Mouse (Mus musculus): Measurements from ENCODE around the gene Sept1. TPM values are rescaled to one million over a fixed set of nuclear protein-coding genes. Genes with fewer than 3 reads are reported as not detected.
"Not testable (repeated sequence)": the region's sequence is repeated elsewhere in the genome, so short reads cannot be mapped to it uniquely, and the experiment has no call there.

Gene Sept1
- total RNA-seq, 2 experiments from 2014 or later, result 7.4 to 7.6 TPM

DNA sequence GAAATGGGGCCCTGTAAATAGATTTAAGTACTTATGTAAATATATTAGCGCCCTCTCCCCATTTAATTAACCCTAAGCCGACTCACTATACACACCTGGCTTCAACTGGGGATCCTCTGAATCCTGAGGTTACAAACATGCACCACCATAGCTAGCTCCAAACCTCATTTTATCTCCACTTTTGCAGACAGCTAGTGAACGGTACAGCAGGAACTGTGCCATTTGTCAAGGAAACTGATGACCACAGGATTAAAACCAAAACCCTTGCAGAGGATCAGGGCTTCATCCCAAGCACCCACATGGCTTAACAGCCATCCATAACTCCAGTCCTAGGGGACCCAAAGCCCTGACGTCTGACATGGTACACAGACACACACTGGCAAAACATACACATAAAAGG is 22.1 kb upstream of the Sept1 start:
- no peak for DNase-seq (ENCODE audit: low spot score in 2 of 2)

DNA sequence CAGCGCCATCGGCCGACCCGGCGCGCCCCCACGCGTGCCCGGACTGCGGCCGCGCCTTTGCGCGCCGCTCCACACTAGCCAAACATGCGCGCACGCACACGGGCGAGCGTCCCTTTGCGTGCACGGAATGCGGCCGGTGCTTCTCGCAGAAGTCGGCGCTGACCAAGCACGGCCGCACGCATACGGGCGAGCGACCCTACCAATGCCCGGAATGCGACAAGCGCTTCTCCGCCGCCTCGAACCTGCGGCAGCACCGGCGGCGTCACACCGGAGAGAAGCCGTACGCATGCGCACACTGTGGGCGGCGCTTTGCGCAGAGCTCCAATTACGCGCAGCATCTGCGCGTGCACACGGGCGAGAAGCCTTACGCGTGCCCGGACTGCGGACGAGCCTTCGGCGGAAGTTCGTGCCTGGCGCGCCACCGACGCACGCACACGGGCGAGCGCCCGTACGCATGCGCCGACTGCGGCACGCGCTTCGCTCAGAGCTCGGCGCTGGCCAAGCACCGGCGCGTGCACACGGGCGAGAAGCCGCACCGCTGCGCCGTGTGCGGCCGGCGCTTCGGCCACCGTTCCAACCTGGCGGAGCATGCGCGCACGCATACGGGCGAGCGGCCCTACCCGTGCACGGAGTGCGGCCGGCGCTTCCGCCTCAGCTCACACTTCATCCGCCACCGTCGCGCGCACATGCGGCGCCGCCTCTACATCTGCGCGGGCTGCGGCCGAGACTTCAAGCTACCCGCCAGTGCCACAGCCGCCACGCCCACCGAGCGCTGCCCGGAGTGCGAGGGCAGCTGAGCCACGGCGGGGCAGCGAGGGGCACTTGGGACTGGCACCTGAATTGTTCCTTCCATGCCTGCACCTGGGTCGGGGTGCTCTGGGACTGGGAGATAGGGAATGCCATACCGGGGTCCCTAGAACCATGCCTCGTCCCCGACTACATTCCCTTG is 21.2 kb upstream of the Sept1 start:
- peak; percentile 89 to 96 for DNase-seq (ENCODE audit: low spot score in 2 of 2)

DNA sequence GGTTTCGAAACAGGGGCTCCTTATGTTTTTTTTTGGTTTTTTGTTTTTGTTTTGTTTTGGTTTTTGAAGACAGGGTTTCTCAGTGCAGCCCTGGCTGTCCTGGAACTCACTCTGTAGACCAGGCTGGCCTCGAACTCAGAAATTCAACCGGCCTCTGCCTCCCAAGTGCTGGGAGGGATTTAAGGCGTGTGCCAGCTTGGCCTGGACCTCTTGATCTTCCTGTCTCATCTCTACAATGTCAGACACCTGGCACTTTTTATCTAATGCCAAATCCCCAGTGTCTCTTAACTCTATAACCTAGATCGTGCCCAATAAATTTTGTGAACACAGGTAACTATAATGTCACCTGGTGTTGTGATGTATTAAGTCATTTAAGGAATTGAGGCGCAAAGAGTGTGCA is 20.4 kb upstream of the Sept1 start:
- no peak for DNase-seq (ENCODE audit: low spot score in 2 of 2)

DNA sequence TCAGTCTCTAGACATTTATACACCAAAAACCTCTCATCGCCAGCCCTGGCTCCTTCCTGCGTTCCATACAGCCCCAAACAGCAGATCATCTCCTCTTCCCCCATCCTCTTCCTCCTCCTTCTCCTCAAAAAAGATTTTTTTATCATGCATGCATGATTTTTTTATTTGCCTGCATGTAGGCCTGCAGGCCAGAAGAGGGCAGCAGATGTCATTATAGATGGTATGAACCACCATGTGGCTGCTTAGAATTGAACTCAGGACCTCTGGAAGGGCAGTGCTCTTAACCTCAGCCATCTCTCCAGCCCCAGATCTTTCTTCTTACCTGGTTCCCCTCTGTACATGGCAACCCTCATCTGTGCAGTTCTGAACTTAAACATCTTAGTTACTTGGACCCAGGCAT is 19.5 kb upstream of the Sept1 start:
- DNase-seq (ENCODE audit: low spot score in 2 of 2), result no peak

DNA sequence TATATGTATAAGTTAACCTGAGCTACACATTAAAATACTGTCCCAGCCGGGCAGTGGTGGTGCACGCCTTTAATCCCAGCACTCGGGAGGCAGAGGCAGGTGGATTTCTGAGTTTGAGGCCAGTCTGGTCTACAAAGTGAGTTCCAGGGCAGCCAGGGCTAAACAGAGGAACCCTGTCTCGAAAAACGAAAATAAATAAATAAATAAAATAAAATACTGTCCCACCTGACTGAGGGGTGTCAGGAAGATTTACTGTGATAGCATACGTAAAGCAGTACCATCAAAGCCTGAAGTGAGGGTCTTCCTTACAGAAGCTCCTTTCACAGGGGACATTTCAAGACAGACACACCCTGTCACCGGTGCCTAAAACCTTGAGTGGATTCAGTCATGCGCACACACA is 17.6 kb upstream of the Sept1 start:
- not testable (repeated sequence) for DNase-seq (ENCODE audit: low spot score in 2 of 2)

DNA sequence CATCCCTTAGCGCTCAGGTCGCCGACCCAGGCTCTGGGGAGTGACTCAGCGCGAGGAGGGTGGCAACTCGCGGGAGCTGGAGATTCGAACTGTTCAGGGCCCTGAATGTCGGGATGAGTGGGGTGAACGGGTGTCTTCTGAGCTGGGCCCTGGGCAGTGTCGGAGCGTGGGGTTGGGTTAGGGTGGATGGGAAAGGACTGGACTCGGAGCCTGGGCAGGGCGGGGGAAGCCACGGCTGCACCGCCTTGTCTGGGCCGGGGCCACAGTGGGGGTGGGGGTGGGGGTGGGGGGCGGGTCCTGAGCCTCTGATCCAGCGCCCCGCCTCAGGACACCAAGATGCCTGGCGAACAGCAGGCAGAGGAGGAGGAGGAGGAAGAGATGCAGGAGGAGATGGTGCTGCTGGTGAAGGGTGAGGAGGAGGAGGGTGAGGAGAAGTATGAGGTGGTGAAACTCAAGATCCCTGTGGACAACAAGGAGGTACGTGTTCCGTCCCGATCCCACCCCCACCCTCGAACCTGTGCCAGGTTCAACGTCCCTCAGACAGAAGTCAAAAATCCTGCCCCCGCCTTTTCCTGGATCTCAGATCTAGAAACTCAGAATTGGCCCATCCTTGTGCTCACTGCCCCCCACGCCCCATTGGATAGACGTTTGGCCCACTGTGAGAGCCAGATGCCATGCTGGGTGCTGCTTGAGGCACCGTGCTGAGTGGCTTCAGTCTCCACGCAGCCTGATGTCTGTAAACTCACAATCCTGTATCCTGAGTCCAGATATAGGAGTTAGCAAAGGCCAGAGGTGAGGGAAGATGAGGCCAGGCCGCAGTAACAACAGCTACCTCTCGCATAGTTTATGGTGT is 12.0 kb upstream of the Sept1 start:
- peak; percentile 59 to 71 for DNase-seq (ENCODE audit: low spot score in 2 of 2)

DNA sequence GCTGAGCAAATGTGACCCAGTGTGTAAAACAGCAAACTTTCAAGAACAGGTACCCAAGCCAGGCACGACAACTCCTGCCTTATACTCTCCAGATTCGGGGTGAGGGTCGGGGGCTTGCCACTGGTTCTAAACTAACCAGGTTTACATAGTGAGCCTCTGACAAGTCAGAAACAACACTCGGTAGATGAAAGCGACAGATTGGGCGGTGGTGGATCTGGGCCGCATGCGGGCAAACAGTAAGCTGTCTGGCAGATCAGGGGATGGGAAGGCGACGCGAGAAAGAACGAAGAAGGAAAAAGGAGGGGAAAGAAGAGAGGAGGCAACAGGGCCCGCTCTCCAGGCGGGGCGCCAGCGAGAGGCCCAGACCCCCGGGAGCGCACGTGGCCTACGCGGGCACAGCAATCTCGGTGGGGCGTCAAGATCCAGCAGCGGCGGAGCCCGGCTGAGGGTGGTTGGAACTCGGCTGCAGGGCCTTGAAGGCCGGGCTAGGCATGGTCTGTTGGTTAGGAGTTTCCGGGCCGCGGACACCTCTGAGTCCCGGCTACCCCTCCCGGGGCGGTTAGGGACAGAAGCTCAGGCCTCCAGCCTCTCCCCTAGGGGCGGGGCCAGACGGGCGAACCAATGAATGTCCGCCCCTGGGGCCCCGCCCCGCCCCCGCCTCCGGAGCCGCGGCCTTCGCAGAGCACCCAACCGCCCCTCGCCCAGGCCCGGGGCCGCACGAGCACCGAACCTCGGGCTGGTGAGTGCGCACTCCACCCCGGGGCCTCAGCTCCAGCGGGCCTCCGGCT is 11.1 kb upstream of the Sept1 start, which contains the start of gene Zfp771:
Gene Zfp771, plus strand, starts transcription at position 405 of the 788 bp plus-strand sequence.
- DNase-seq (ENCODE audit: low spot score in 2 of 2), result peak; percentile 97 to 98

DNA sequence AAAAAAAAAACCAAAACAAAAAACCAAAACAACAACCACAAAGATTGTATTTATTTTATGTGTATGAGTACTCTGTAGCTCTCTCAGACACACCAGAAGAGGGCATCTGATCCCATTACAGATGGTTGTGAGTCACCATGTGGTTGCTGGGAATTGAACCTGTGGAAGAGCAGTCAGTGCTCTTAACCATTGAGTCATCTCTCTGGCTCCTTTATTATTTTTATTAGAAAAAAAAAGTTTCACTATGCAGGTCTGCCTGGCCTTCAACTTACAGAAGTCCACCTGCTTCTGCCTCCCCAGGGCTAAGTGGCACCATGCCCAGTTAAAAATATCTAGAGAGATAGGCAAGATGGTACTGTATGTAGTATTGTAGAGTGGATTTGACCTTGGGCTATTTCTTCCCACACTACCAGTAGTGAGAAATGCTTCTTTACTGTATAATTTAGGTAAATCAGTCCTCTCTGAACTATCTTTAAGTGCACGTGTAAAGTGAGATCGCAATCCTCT is 10.5 kb upstream of the Sept1 start:
- DNase-seq (ENCODE audit: low spot score in 2 of 2), result no peak

DNA sequence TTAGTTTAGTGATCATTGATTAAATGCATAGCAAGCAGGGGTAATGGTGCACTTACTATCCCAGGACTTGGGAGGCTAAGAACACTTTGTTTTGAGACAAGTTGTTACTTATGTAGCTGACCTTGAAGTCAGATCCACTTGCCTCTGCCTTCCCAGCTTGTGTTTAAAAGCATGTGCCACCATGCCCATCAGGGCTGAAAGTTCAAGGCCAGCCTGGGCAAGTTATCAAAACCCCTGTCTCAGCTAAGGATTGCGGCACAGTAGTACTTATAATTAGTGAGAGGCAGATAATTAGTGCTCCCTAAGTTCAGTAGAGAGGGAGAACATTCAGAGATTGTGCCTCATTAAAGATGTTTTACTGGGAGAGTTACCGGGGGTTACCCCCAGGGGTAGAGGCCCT is 1.8 kb upstream of the Sept1 start:
- DNase-seq (ENCODE audit: low spot score in 2 of 2), result no peak

DNA sequence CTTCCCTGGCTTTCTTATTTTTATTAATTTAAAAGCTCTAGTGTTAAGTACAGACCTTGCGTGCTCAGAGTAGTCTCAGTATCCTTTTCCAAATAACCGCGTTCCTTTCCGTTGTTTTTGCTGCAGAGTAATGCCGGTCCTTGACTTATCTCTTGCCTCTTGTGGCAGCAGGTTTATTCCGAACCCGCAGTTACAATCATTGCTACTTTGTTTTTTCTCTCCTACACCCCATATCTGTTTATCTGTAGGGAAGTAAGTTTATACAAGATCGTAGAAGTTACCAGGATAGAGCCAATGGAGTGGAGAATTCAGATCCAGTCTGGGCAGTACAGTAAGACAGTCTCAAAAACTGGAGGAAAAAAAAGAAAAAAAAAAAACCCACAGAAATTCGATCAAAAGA is 835 bp upstream of the Sept1 start:
- DNase-seq (ENCODE audit: low spot score in 2 of 2), result no peak

DNA sequence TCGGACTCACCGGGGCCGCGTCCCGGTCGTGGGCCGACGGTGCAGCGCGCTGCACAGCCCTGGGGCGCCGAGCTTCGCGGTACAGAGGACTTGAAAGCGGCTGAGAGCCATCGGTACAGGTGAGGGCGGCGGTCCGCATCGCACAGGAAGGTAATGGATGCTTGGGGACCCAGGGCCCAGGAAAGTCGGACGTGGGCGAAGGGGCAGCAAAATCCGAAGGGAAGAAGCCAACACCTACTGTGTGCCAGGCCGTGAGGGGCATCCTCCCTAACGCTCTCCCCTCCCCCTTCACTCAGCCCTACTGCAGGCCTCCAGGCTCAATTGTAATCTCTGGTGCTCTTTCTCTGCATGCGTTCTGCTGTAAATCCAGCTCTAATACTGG is 429 bp upstream of the Sept1 start:
- DNase-seq (ENCODE audit: low spot score in 2 of 2), result no peak

DNA sequence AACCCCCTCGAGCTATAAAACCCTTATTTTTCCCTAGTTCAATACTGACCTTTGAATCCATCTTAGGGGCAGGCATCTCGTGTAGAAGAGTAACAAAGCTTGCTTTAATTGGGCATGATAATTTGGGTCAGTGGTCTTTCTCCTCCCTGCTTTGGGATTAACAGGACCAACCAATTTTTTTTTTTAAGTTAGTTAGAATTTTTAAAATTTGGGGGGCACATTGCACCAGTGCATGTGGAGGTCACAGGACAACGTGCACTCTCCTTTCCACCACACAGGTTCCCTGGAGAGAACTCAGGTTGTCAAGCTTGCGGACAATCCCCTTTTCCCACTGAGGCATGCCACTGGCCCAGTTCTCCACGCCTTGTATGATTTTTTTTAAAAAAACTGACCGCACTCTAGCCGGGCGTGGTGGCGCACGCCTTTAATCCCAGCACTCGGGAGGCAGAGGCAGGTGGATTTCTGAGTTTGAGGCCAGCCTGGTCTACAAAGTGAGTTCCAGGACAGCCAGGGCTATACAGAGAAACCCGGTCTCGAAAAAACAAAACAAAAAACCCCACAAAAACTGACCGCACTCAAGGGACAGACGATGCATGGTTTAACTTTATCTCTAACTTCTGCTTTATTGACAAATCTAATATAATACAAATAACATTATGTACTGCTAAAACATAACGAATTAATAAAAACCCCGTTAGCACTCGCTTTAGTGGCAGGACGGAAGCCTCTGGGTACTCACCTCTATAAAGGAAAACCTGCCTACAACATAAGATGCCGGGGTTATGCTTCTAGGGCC is 906 bp downstream of the Sept1 start:
- no peak for DNase-seq (ENCODE audit: low spot score in 2 of 2)

DNA sequence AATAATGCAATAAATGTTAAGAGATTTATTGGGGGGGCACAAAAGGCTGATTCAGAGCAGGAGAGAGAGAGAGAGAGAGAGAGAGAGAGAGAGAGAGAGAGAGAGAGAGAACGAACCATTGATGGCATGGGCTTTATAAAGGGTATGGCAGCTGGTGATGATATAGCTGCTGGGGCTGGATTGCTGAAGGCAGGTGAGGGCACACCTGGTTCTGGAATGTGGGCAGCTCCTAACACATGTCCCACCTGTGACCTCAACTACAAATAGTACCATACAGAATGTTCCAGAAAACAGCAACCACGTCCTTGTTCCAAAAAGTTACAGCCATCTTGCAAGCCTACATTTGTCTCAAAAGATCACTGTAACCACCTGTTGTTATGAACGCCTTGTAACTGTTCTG is 1.6 kb downstream of the Sept1 start:
- no peak for DNase-seq (ENCODE audit: low spot score in 2 of 2)

DNA sequence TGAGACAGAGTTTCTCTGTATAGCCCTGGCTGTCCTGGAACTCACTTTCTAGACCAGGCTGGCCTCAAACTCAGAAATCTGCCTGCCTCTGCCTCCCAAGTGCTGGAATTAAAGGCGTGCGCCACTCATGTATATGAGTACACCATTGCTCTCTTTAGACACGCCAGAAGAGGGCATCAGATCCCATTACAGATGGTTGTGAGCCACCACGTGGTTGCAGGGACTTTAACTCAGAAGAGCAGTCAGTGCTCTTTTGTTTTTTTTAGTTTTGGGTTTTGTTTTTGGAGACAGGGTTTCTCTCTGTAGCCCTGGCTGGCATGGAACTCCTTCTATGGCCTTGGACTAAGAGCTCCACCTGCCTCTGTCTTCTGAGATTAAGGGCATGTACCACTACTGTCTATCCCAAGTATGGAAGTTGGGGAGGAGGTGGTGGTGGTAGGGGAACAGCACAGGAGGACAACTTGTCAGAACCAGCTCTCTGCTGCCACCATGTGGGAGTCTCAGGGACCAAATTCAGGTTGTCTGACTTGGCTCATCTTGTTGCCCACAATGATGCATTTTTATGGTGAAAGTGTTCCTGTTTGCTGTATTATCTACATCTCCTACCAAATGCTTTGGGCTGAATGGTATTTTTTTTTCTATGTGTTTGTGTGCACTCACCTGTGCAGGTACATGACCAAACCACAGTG is 4.2 kb downstream of the Sept1 start:
- DNase-seq (ENCODE audit: low spot score in 2 of 2), result peak; percentile 52 to 82

DNA sequence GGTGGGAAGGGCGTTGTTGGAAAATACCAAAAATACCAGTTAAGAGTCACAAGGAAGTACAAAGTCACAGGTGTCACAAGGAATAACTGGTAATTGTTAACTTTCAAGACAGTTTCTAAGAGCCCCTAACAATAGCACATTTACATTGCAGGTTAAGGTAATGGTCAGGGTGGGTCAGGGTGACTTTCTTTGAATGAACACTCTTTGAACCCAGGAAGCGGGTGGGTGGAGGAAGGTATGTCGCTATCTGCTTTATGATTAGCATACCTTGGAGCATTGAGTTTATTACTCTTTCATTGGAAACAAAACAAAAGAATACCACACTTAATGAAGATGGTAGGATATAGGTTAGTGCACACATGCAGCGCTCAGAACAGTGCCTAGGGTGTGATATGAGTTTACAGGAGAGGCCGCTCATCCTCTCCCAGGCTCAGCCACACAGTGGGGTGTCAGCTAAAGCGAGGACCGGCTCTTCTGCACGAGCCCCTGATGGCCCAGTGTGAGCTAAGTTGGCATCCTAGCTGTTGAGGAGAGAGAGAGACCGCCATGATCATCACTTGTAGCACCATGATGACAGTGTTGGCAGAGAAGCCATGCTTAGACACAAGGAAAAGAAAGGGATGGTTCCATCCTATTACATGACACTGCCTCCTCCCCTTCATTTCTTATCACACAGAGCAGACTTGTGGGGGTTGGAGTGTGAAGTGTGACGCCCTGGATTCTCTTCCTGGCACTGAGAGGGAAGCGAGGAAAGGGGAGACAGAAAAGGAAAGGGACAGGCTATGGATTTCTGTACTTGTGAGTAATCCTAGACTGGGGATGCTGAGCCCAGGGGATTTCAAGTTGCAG is 7.6 kb downstream of the Sept1 start:
- DNase-seq (ENCODE audit: low spot score in 2 of 2), result no peak

DNA sequence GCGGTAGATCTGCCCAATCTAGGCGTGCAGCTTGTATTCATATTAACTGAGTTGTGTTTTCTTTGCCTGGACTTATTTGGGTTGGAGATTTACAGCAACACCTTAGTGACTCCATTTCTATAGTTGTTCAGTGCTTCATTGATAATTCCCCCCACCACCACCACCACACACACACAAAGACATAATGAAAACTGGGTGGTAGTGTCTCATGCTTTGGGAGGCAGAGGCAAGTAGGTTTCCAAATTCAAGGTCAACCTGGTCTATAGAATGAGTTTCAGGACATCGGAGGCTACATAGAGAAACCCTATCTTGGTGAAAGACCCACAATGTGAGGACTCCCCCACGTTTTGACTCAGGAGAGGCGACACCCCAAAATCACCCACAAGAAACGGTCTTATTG is 8.3 kb downstream of the Sept1 start:
- no peak for DNase-seq (ENCODE audit: low spot score in 2 of 2)

DNA sequence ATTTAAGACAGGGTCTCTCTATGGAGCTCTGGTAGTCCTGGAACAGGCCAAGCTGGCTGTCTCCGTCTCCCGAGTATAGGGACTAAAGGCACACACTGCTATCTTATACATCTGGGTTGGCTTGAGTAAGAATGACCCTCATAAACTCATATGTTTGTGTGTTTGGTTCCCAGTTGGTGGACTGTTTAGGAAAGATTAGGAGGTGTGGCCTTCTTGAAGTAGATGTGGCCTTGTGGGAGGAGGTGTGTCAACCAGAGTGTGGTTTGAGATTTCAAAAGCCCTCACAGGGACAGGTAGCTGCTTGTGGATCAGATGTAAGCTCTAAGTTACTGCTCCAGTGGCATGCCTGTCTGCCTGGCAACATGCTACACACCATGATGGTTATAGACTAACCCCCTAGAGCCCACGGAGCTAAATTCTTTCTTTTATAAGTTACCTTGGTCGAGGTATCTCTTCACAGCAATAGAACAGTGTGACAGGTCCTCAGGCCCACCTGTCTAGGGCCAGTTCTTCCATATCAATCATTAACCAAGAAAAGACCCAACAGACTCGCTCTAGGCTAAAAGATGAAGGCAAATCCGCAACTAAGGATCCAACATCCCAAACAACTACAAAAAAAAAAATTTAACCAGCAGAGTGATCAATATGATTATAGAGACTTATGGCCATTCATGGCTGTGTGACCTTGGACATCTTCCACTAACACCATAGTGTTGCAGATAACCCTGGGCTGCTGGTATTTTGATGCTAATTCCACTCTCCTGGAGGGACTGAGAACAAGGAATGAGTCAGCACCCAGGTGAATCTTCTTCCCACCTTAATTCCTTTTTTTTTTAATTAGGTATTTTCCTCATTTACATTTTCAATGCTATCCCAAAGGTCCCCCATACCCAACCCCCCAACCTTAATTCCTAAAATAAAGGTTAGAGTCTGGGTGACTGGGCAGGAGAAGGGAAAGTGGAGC is 9.1 kb downstream of the Sept1 start:
- DNase-seq (ENCODE audit: low spot score in 2 of 2), result no peak

DNA sequence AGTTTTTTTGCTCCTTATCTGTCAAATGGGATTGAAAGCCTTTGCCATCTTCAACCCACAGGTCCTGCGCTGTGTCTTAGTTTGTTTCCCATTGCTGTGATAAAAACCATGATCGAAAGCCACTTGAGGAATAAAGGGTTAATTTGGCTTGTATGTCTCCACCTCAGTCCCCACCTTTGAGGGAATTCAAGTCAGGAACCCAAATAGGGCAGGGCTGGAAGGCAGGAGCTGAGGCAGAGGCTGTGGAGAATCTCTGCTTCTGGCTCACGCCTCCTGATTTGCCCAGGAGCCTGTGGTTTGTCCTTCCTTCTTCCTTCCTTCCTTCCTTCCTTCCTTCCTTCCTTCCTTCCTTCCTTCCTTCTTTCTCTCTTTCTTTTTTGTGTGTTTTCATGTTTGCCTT is 9.8 kb downstream of the Sept1 start:
- DNase-seq (ENCODE audit: low spot score in 2 of 2), result no peak
